Mouse (Mus musculus) megakaryocyte-erythroid progenitor cell, adult 5-6 weeks (primary cell): ENCODE measurements around the gene Cma1. TPM values are rescaled to one million over a fixed set of nuclear protein-coding genes. Genes with fewer than 3 reads are reported as not detected.
"Not testable (repeated sequence)": the region's sequence is repeated elsewhere in the genome, so short reads cannot be mapped to it uniquely, and the experiment has no call there.

Source experiments
- ATAC-seq: replicated peaks from 2 replicates; pipeline ENCODE4 v1.8.0; 2016; ENCODE audit warnings: mild to moderate bottlenecking, inconsistent platforms; ENCODE audit not compliant: severe bottlenecking, poor library complexity, low FRiP score, low TSS enrichment
- total RNA-seq, 2 experiments: library from RNA; stranded (forward) in 1 of 2; stranded (reverse) in 1 of 2; fragments of 200-1000, 215-1000 nt in 1 of 2; fragments of >200 nt in 1 of 2; fragmentation: Nextera tagmentation in 1 of 2; gene quantifications; 2 replicates each; pipeline ENCODE4 v1.2.3; 2014 to 2017

Gene Cma1
- total RNA-seq (2014; fragmentation: Nextera tagmentation) (1.4 TPM in 1 of 2 replicates, not detected in the other), total RNA-seq (2017) (1.1 TPM in 1 of 2 replicates, not detected in the other)

- ATAC-seq, result no peak
Measured at GRCm38 (mm10) chr14:55944575-55944974, at the start of gene Cma1. Cma1 (minus strand) TSS chr14:55944675.

- ATAC-seq, result peak; percentile 93
Measured at GRCm38 (mm10) chr14:55987464-55987863, 43.0 kb upstream of the Cma1 start.

GRCm38 (mm10) chr14:55963900-55964299 lies 19.4 kb upstream of the Cma1 start:
- ATAC-seq, result not testable (repeated sequence)

GRCm38 (mm10) chr14:55963263-55963662 lies 18.8 kb upstream of the Cma1 start:
- no peak for ATAC-seq

- ATAC-seq, result 0 out of 2 replicates have a peak, but pooled peaks have one; percentile 48
Measured at GRCm38 (mm10) chr14:55950346-55951030, 6.0 kb upstream of the Cma1 start, which contains the start of gene Cma2. Cma2 (plus strand) TSS chr14:55950980.

- no peak for ATAC-seq
Measured at GRCm38 (mm10) chr14:55946269-55946969, 1.9 kb upstream of the Cma1 start.

GRCm38 (mm10) chr14:55943601-55944000 lies 874 bp downstream of the Cma1 start:
- ATAC-seq, result no peak

- ATAC-seq, result no peak
Measured at GRCm38 (mm10) chr14:55940070-55940800, 4.2 kb downstream of the Cma1 start.

GRCm38 (mm10) chr14:55933586-55933985 lies 10.9 kb downstream of the Cma1 start:
- no peak for ATAC-seq

- peak; percentile 31; the same call in 1 of the 2 replicates for ATAC-seq
Measured at GRCm38 (mm10) chr14:55929263-55929997, 15.0 kb downstream of the Cma1 start.

- no peak for ATAC-seq
Measured at GRCm38 (mm10) chr14:55926847-55927246, 17.6 kb downstream of the Cma1 start.

- ATAC-seq, result peak; percentile 86
Measured at GRCm38 (mm10) chr14:55922475-55923232, 21.8 kb downstream of the Cma1 start.

- ATAC-seq, result peak; percentile 62; the same call in 1 of the 2 replicates
Measured at GRCm38 (mm10) chr14:55918240-55919082, 26.0 kb downstream of the Cma1 start.

- ATAC-seq, result no peak
Measured at GRCm38 (mm10) chr14:55913406-55913805, 31.1 kb downstream of the Cma1 start.

GRCm38 (mm10) chr14:55905518-55905917 lies 39.0 kb downstream of the Cma1 start:
- peak; percentile 86; the same call in 1 of the 2 replicates for ATAC-seq

GRCm38 (mm10) chr14:55900414-55900755 lies 44.1 kb downstream of the Cma1 start:
- no peak for ATAC-seq

- peak; percentile 91 for ATAC-seq
Measured at GRCm38 (mm10) chr14:55899701-55900413, 44.6 kb downstream of the Cma1 start, which contains the start of gene Sdr39u1. Sdr39u1 (minus strand) TSS chr14:55900293.
